Mouse (Mus musculus): ENCODE measurements around the gene Prpf40b.
"Not testable (repeated sequence)": the region's sequence is repeated elsewhere in the genome, so short reads cannot be mapped to it uniquely, and the experiment has no call there.

Gene Prpf40b

GRCm38 (mm10) chr15:99294813-99295374 is at the start of gene Prpf40b:
TSS of gene Prpf40b (plus strand) at chr15:99295087.
- DNase-seq (ENCODE audit: low spot score in 2 of 2): peak; percentile 94 to 95

- DNase-seq (ENCODE audit: low spot score in 2 of 2): not testable (repeated sequence)
These were observed 48.2 kb upstream of the Prpf40b start for GRCm38 (mm10) chr15:99246736-99247135.

GRCm38 (mm10) chr15:99248972-99249371 is 45.9 kb upstream of the Prpf40b start:
- DNase-seq (ENCODE audit: low spot score in 2 of 2): peak; percentile 82

- no peak for DNase-seq (ENCODE audit: low spot score in 2 of 2)
These were observed 44.9 kb upstream of the Prpf40b start for GRCm38 (mm10) chr15:99249938-99250337.

GRCm38 (mm10) chr15:99251111-99251510 is 43.8 kb upstream of the Prpf40b start:
- DNase-seq (ENCODE audit: low spot score in 2 of 2): not testable (repeated sequence)

- DNase-seq (ENCODE audit: low spot score in 2 of 2): peak; percentile 97 to 98
These were observed 43.1 kb upstream of the Prpf40b start, which contains the start of gene Mcrs1 for GRCm38 (mm10) chr15:99251626-99252380. TSS of gene Mcrs1 (minus strand) at chr15:99251961.

- no peak for DNase-seq (ENCODE audit: low spot score in 2 of 2)
These were observed 42.3 kb upstream of the Prpf40b start for GRCm38 (mm10) chr15:99252381-99253174.

- not testable (repeated sequence) for DNase-seq (ENCODE audit: low spot score in 2 of 2)
These were observed 41.8 kb upstream of the Prpf40b start for GRCm38 (mm10) chr15:99253175-99253479.

- DNase-seq (ENCODE audit: low spot score in 2 of 2): no peak
These were observed 41.1 kb upstream of the Prpf40b start for GRCm38 (mm10) chr15:99253772-99254171.

- DNase-seq (ENCODE audit: low spot score in 2 of 2): no peak
These were observed 40.3 kb upstream of the Prpf40b start for GRCm38 (mm10) chr15:99254477-99255005.

GRCm38 (mm10) chr15:99255241-99255749 is 39.6 kb upstream of the Prpf40b start:
- no peak for DNase-seq (ENCODE audit: low spot score in 2 of 2)

GRCm38 (mm10) chr15:99259167-99259729 is 35.6 kb upstream of the Prpf40b start:
- DNase-seq (ENCODE audit: low spot score in 2 of 2): no peak

GRCm38 (mm10) chr15:99259730-99260252 is 35.1 kb upstream of the Prpf40b start:
- DNase-seq (ENCODE audit: low spot score in 2 of 2): peak; percentile 42 to 56

GRCm38 (mm10) chr15:99262702-99263101 is 32.2 kb upstream of the Prpf40b start:
- DNase-seq (ENCODE audit: low spot score in 2 of 2): no peak

- DNase-seq (ENCODE audit: low spot score in 2 of 2): no peak
These were observed 30.5 kb upstream of the Prpf40b start for GRCm38 (mm10) chr15:99264363-99264762.

- DNase-seq (ENCODE audit: low spot score in 2 of 2): peak; percentile 74 to 84
These were observed 29.2 kb upstream of the Prpf40b start for GRCm38 (mm10) chr15:99265679-99266078.

- DNase-seq (ENCODE audit: low spot score in 2 of 2): no peak
These were observed 18.8 kb upstream of the Prpf40b start for GRCm38 (mm10) chr15:99276095-99276494.

GRCm38 (mm10) chr15:99278271-99278670 is 16.6 kb upstream of the Prpf40b start:
- no peak for DNase-seq (ENCODE audit: low spot score in 2 of 2)

GRCm38 (mm10) chr15:99283456-99283855 is 11.4 kb upstream of the Prpf40b start:
- DNase-seq (ENCODE audit: low spot score in 2 of 2): no peak

- DNase-seq (ENCODE audit: low spot score in 2 of 2): no peak
These were observed 10.2 kb upstream of the Prpf40b start for GRCm38 (mm10) chr15:99284527-99285188.

- no peak for DNase-seq (ENCODE audit: low spot score in 2 of 2)
These were observed 9.7 kb upstream of the Prpf40b start for GRCm38 (mm10) chr15:99285189-99285535.
